Comparison of ENCODE assay signal across 29 mouse cellular contexts in genomic region chr5:48510241-48510640, GRCm38 (mm10).
DNase-seq lines count a peak whose midpoint lies in the region; ATAC-seq lines count a peak whose summit lies in the region.
"Had no signal": no experiment of that assay in that cellular context is flagged by ENCODE, and none has a peak within 500 bp of the region (broad histone marks: within the 10 kb centered on the region; RNA-seq: fewer than 3 reads in every experiment).

No protein-coding gene starts in this region.

- no peak for DNase-seq in hindbrain, embryonic 10.5 days (ENCODE audit: low spot score)
- peak; percentile 41 to 42 for DNase-seq in cerebellum, adult 18-20 months
- peak; percentile 22 to 37 for DNase-seq in cerebellum, postnatal 10 days
- DNase-seq in forebrain, embryonic 14.5 days (ENCODE audit: low spot score), result no peak
- DNase-seq: adrenal gland, adult 8-10 months; gastrocnemius, postnatal 25 days; heart, adult 11 months; kidney, adult 9 months; kidney, postnatal 25 days; right cerebral cortex, adult 18-20 months; thymus, adult 18-20 months; thymus, postnatal 25 days had no signal

- no peak overlapping the region for H3K4me3 ChIP-seq in hindbrain, embryonic 16.5 days (ENCODE audit: low read length)
- no peak overlapping the region for H3K4me3 ChIP-seq in hindbrain, embryonic 10.5 days
- no peak overlapping the region for H3K4me3 ChIP-seq in forebrain, embryonic 14.5 days (ENCODE audit: low read depth, low read length)
- H3K4me3 ChIP-seq in kidney, embryonic 15.5 days (replicated peaks), result no peak overlapping the region
- H3K4me3 ChIP-seq in heart, embryonic 11.5 days (ENCODE audit: low read depth, low read length), result no peak overlapping the region
- H3K4me3 ChIP-seq: embryonic facial prominence, embryonic 10.5 days; embryonic facial prominence, embryonic 15.5 days; forebrain, embryonic 15.5 days; hindbrain, embryonic 13.5 days; limb, embryonic 13.5 days; myocyte; neural tube, embryonic 12.5 days had no signal

- ATAC-seq in hindbrain, embryonic 16.5 days, result peak; percentile 17; the same call in 1 of the 2 replicates
- ATAC-seq in forebrain, embryonic 14.5 days, result no peak
- ATAC-seq in kidney, embryonic 15.5 days (replicated peaks; ENCODE audit: low FRiP score), result no peak
- ATAC-seq in heart, embryonic 11.5 days (replicated peaks; ENCODE audit: insufficient number of reproducible peaks, low FRiP score, low TSS enrichment), result no peak
- ATAC-seq: intestine, postnatal 0 days; Patski had no signal

- WGBS in hindbrain, embryonic 16.5 days, result 57% methylated on average over 12 of the region's 12 CpGs
- 76% methylated on average over 12 of the region's 12 CpGs for WGBS in hindbrain, embryonic 10.5 days
- WGBS in forebrain, embryonic 14.5 days, result 73% methylated on average over 12 of the region's 12 CpGs
- WGBS in kidney, embryonic 15.5 days, result 84% methylated on average over 12 of the region's 12 CpGs
- 77% methylated on average over 12 of the region's 12 CpGs for whole genome bisulfite sequencing in heart, embryonic 11.5 days (ENCODE audit: insufficient replicate concordance)

- H3K9ac ChIP-seq in hindbrain, embryonic 16.5 days (ENCODE audit: low read depth, low read length), result no peak overlapping the region
- H3K9ac ChIP-seq in forebrain, embryonic 14.5 days (ENCODE audit: low read length), result no peak overlapping the region
- H3K9ac ChIP-seq in kidney, embryonic 15.5 days, result no peak overlapping the region
- no peak overlapping the region for H3K9ac ChIP-seq in heart, embryonic 11.5 days (ENCODE audit: low read depth, low read length)
- H3K9ac ChIP-seq: embryonic facial prominence, embryonic 15.5 days; forebrain, embryonic 15.5 days; hindbrain, embryonic 13.5 days; limb, embryonic 13.5 days; lung, embryonic 15.5 days; neural tube, embryonic 12.5 days had no signal

- H3K27me3 ChIP-seq in hindbrain, embryonic 16.5 days (replicated peaks; ENCODE audit: control insufficient read depth, insufficient read depth, low read length), result no peaks in the 10 kb centered on the region
- no peaks in the 10 kb centered on the region for H3K27me3 ChIP-seq in hindbrain, embryonic 10.5 days (ENCODE audit: insufficient read depth, poor library complexity, severe bottlenecking)
- H3K27me3 ChIP-seq in forebrain, embryonic 14.5 days (replicated peaks; ENCODE audit: control insufficient read depth, insufficient read depth, low read length), result no peaks in the 10 kb centered on the region
- H3K27me3 ChIP-seq in kidney, embryonic 15.5 days, result no peaks in the 10 kb centered on the region
- H3K27me3 ChIP-seq in heart, embryonic 11.5 days (ENCODE audit: control insufficient read depth, insufficient read depth, low read length), result no peaks in the 10 kb centered on the region
- H3K27me3 ChIP-seq: embryonic facial prominence, embryonic 15.5 days; forebrain, embryonic 15.5 days; hindbrain, embryonic 13.5 days; limb, embryonic 13.5 days; lung, embryonic 15.5 days; neural tube, embryonic 12.5 days had no signal

- H3K27ac ChIP-seq in hindbrain, embryonic 16.5 days (ENCODE audit: low read depth, low read length), result no peak overlapping the region
- H3K27ac ChIP-seq in hindbrain, embryonic 10.5 days, result no peak overlapping the region
- no peak overlapping the region for H3K27ac ChIP-seq in forebrain, embryonic 14.5 days (ENCODE audit: low read depth, low read length)
- H3K27ac ChIP-seq in kidney, embryonic 15.5 days, result no peak overlapping the region
- no peak overlapping the region for H3K27ac ChIP-seq in heart, embryonic 11.5 days (ENCODE audit: low read depth, low read length)
- H3K27ac ChIP-seq: embryonic facial prominence, embryonic 10.5 days; embryonic facial prominence, embryonic 15.5 days; forebrain, embryonic 15.5 days; hindbrain, embryonic 13.5 days; limb, embryonic 13.5 days; lung, embryonic 15.5 days; neural tube, embryonic 12.5 days; stomach, postnatal 0 days had no signal

- H3K4me1 ChIP-seq in hindbrain, embryonic 16.5 days (ENCODE audit: control insufficient read depth, insufficient read depth, low read depth, low read length), result 0 out of 2 replicates have a peak, but pooled peaks cover 2% of the 10 kb centered on the region
- peaks cover 14% of the 10 kb centered on the region for H3K4me1 ChIP-seq in hindbrain, embryonic 10.5 days (replicated peaks)
- 0 out of 2 replicates have a peak, but pooled peaks cover 2% of the 10 kb centered on the region for H3K4me1 ChIP-seq in forebrain, embryonic 14.5 days (ENCODE audit: control insufficient read depth, insufficient read depth, low read length)
- no peaks in the 10 kb centered on the region for H3K4me1 ChIP-seq in kidney, embryonic 15.5 days
- no peaks in the 10 kb centered on the region for H3K4me1 ChIP-seq in heart, embryonic 11.5 days (ENCODE audit: control insufficient read depth, insufficient read depth, low read length)
- H3K4me1 ChIP-seq: embryonic facial prominence, embryonic 10.5 days; embryonic facial prominence, embryonic 15.5 days; forebrain, embryonic 15.5 days; heart, embryonic 10.5 days; limb, embryonic 13.5 days; lung, embryonic 15.5 days; neural tube, embryonic 12.5 days had no signal

- H3K36me3 ChIP-seq in hindbrain, embryonic 16.5 days (ENCODE audit: control insufficient read depth, insufficient read depth, low read length), result no peaks in the 10 kb centered on the region
- no peaks in the 10 kb centered on the region for H3K36me3 ChIP-seq in hindbrain, embryonic 10.5 days
- H3K36me3 ChIP-seq in forebrain, embryonic 14.5 days (ENCODE audit: control insufficient read depth, insufficient read depth, low read length), result no peaks in the 10 kb centered on the region
- no peaks in the 10 kb centered on the region for H3K36me3 ChIP-seq in kidney, embryonic 15.5 days
- no peaks in the 10 kb centered on the region for H3K36me3 ChIP-seq in heart, embryonic 11.5 days (ENCODE audit: control insufficient read depth, insufficient read depth, low read length)
- H3K36me3 ChIP-seq: embryonic facial prominence, embryonic 10.5 days; embryonic facial prominence, embryonic 15.5 days; forebrain, embryonic 15.5 days; heart, embryonic 10.5 days; hindbrain, embryonic 13.5 days; limb, embryonic 13.5 days; lung, embryonic 15.5 days; neural tube, embryonic 12.5 days had no signal

- H3K9me3 ChIP-seq in hindbrain, embryonic 16.5 days (ENCODE audit: control insufficient read depth, low read length), result no peaks in the 10 kb centered on the region
- no peaks in the 10 kb centered on the region for H3K9me3 ChIP-seq in hindbrain, embryonic 10.5 days
- H3K9me3 ChIP-seq in forebrain, embryonic 14.5 days (replicated peaks; ENCODE audit: control insufficient read depth, low read length), result no peaks in the 10 kb centered on the region
- no peaks in the 10 kb centered on the region for H3K9me3 ChIP-seq in kidney, embryonic 15.5 days (replicated peaks)
- H3K9me3 ChIP-seq in heart, embryonic 11.5 days (replicated peaks; ENCODE audit: control insufficient read depth, low read length), result no peaks in the 10 kb centered on the region
- H3K9me3 ChIP-seq: embryonic facial prominence, embryonic 10.5 days; embryonic facial prominence, embryonic 15.5 days; forebrain, embryonic 15.5 days; heart, embryonic 10.5 days; hindbrain, embryonic 13.5 days; limb, embryonic 13.5 days; lung, embryonic 15.5 days; neural tube, embryonic 12.5 days had no signal

- no peak overlapping the region for H3K4me2 ChIP-seq in hindbrain, embryonic 16.5 days (ENCODE audit: low read length)
- no peak overlapping the region for H3K4me2 ChIP-seq in forebrain, embryonic 14.5 days (ENCODE audit: low read length)
- no peak overlapping the region for H3K4me2 ChIP-seq in kidney, embryonic 15.5 days
- no peak overlapping the region for H3K4me2 ChIP-seq in heart, embryonic 11.5 days
- H3K4me2 ChIP-seq: embryonic facial prominence, embryonic 15.5 days; forebrain, embryonic 15.5 days; hindbrain, embryonic 13.5 days; limb, embryonic 13.5 days; liver, embryonic 11.5 days; midbrain, embryonic 11.5 days; neural tube, embryonic 12.5 days had no signal

Comparison
In these comparisons a context has a peak if more than half of its experiments do, and no peak if none do; other contexts are left out.
1. DNase-seq: peak in cerebellum, adult 18-20 months (2 of 2) and cerebellum, postnatal 10 days (2 of 2); none in hindbrain, embryonic 10.5 days (single experiment) and forebrain, embryonic 14.5 days (single experiment).